Comparison of ENCODE assay signal across 21 mouse cellular contexts in genomic region chr3:82809769-82810168, GRCm38 (mm10).
DNase-seq lines count a peak whose midpoint lies in the region; ATAC-seq and TF ChIP-seq lines count a peak whose summit lies in the region.
"Had no signal": no experiment of that assay in that cellular context is flagged by ENCODE, and none has a peak within 500 bp of the region (broad histone marks: within the 10 kb centered on the region; RNA-seq: fewer than 3 reads in every experiment).

No protein-coding gene starts in this region.

- H3K27me3 ChIP-seq in intestine, embryonic 15.5 days (replicated peaks): no peaks in the 10 kb centered on the region
- no peaks in the 10 kb centered on the region for H3K27me3 ChIP-seq in intestine, embryonic 16.5 days (replicated peaks; ENCODE audit: control insufficient read depth, insufficient read depth, low read length)
- no peaks in the 10 kb centered on the region for H3K27me3 ChIP-seq in intestine, postnatal 0 days (replicated peaks; ENCODE audit: control insufficient read depth, insufficient read depth, low read length)
- H3K27me3 ChIP-seq in forebrain, postnatal 0 days (ENCODE audit: insufficient read depth, low read length): no peaks in the 10 kb centered on the region
- H3K27me3 ChIP-seq: CH12.LX had no signal

- intact Hi-C loops in gastrocnemius, adult 2 months (cut with DNase I): no loop called here

- DNase-seq in gastrocnemius, adult 2 months: no peak
- no peak for DNase-seq in natural killer cell, adult 2 months (ENCODE audit: low spot score in 2 of 2)
- no peak for DNase-seq in forebrain, postnatal 0 days
- DNase-seq: adrenal gland, adult 2 months; adrenal gland, adult 8-10 months; adrenal gland, postnatal 10 days; adrenal gland, postnatal 14 days; adrenal gland, postnatal 25 days; adrenal gland, postnatal 36 days; B cell, adult 2 months; cerebellum, adult 11 months; cerebellum, adult 11-12 months; cerebellum, adult 18-20 months had no signal

- no peaks in the 10 kb centered on the region for H3K36me3 ChIP-seq in intestine, embryonic 15.5 days
- no peaks in the 10 kb centered on the region for H3K36me3 ChIP-seq in intestine, embryonic 16.5 days (ENCODE audit: control insufficient read depth, insufficient read depth, low read length)
- H3K36me3 ChIP-seq in intestine, postnatal 0 days (ENCODE audit: control insufficient read depth, insufficient read depth): no peaks in the 10 kb centered on the region
- H3K36me3 ChIP-seq in forebrain, postnatal 0 days (ENCODE audit: insufficient read depth): no peaks in the 10 kb centered on the region
- H3K36me3 ChIP-seq: G1E had no signal

- no peak overlapping the region for H3K4me2 ChIP-seq in intestine, embryonic 15.5 days (replicated peaks)
- no peak overlapping the region for H3K4me2 ChIP-seq in intestine, embryonic 16.5 days (ENCODE audit: low read depth, low read length)
- no peak overlapping the region for H3K4me2 ChIP-seq in intestine, postnatal 0 days (replicated peaks; ENCODE audit: low read depth)
- no peak overlapping the region for H3K4me2 ChIP-seq in forebrain, postnatal 0 days (ENCODE audit: low read depth)

- H3K27ac ChIP-seq in intestine, embryonic 15.5 days: no peak overlapping the region
- no peak overlapping the region for H3K27ac ChIP-seq in intestine, embryonic 16.5 days (ENCODE audit: low read length)
- no peak overlapping the region for H3K27ac ChIP-seq in intestine, postnatal 0 days (ENCODE audit: low read depth, low read length)
- H3K27ac ChIP-seq in gastrocnemius, adult 2 months: no peak overlapping the region
- H3K27ac ChIP-seq in forebrain, postnatal 0 days (ENCODE audit: low read depth, low read length): no peak overlapping the region

- TF ChIP-seq CTCF in intestine, postnatal 0 days (IDR thresholded peaks at IDR 0.05; ENCODE audit: low read depth): no peak
- TF ChIP-seq CTCF in gastrocnemius, adult 2 months (IDR thresholded peaks at IDR 0.05): no peak
- TF ChIP-seq CTCF in forebrain, postnatal 0 days (IDR thresholded peaks at IDR 0.05; ENCODE audit: low read depth): no peak

- H3K4me1 ChIP-seq in intestine, embryonic 15.5 days (replicated peaks): no peaks in the 10 kb centered on the region
- H3K4me1 ChIP-seq in intestine, embryonic 16.5 days (ENCODE audit: control insufficient read depth, insufficient read depth, low read length): no peaks in the 10 kb centered on the region
- H3K4me1 ChIP-seq in intestine, postnatal 0 days (replicated peaks; ENCODE audit: control insufficient read depth, insufficient read depth, low read length): no peaks in the 10 kb centered on the region
- H3K4me1 ChIP-seq in forebrain, postnatal 0 days (ENCODE audit: insufficient read depth): no peaks in the 10 kb centered on the region

- peak; percentile 93 for ATAC-seq in intestine, embryonic 15.5 days
- peak; percentile 94 for ATAC-seq in intestine, embryonic 16.5 days
- ATAC-seq in intestine, postnatal 0 days: peak; percentile 92
- no peak for ATAC-seq in forebrain, postnatal 0 days
- ATAC-seq: activated CD4-positive, CD25-positive, alpha-beta regulatory T cell, adult 4 months; CD4-positive, CD25-positive, alpha-beta regulatory T cell, adult 4 months; Patski had no signal

- WGBS in intestine, embryonic 15.5 days: 55% methylated on average over 7 of the region's 7 CpGs
- 56% methylated on average over 7 of the region's 7 CpGs for WGBS in intestine, embryonic 16.5 days
- WGBS in intestine, postnatal 0 days: 30% methylated on average over 7 of the region's 7 CpGs
- 90% methylated on average over 7 of the region's 7 CpGs for WGBS in forebrain, postnatal 0 days

- no peak overlapping the region for H3K9ac ChIP-seq in intestine, embryonic 15.5 days
- no peak overlapping the region for H3K9ac ChIP-seq in intestine, embryonic 16.5 days (ENCODE audit: low read depth, low read length)
- H3K9ac ChIP-seq in intestine, postnatal 0 days (ENCODE audit: low read depth, low read length): no peak overlapping the region
- H3K9ac ChIP-seq in forebrain, postnatal 0 days: no peak overlapping the region

- no peaks in the 10 kb centered on the region for H3K9me3 ChIP-seq in intestine, embryonic 15.5 days
- no peaks in the 10 kb centered on the region for H3K9me3 ChIP-seq in intestine, embryonic 16.5 days (ENCODE audit: control insufficient read depth, low read length)
- no peaks in the 10 kb centered on the region for H3K9me3 ChIP-seq in intestine, postnatal 0 days (ENCODE audit: control insufficient read depth)
- no peaks in the 10 kb centered on the region for H3K9me3 ChIP-seq in forebrain, postnatal 0 days (ENCODE audit: low read length)
- H3K9me3 ChIP-seq: G1E had no signal

- no peak overlapping the region for H3K4me3 ChIP-seq in intestine, embryonic 15.5 days (replicated peaks)
- H3K4me3 ChIP-seq in intestine, embryonic 16.5 days (ENCODE audit: low read length): no peak overlapping the region
- H3K4me3 ChIP-seq in intestine, postnatal 0 days (ENCODE audit: low read depth, low read length): no peak overlapping the region
- no peak overlapping the region for H3K4me3 ChIP-seq in gastrocnemius, adult 2 months
- H3K4me3 ChIP-seq in forebrain, postnatal 0 days (ENCODE audit: low read depth, low read length): no peak overlapping the region
